Mouse (Mus musculus) ES-Bruce4 (cell line): ENCODE results near the gene Lrrn2.

Source experiments
- CTCF ChIP-seq: IDR thresholded peaks from one replicate; pipeline ENCODE4 v1.8.1; 2011; ENCODE audit warnings: low read depth, low read length
- POLR2A ChIP-seq: IDR thresholded peaks from one replicate; pipeline ENCODE4 v1.8.1; 2011; ENCODE audit warnings: low read length; ENCODE audit not compliant: insufficient read depth

DNA sequence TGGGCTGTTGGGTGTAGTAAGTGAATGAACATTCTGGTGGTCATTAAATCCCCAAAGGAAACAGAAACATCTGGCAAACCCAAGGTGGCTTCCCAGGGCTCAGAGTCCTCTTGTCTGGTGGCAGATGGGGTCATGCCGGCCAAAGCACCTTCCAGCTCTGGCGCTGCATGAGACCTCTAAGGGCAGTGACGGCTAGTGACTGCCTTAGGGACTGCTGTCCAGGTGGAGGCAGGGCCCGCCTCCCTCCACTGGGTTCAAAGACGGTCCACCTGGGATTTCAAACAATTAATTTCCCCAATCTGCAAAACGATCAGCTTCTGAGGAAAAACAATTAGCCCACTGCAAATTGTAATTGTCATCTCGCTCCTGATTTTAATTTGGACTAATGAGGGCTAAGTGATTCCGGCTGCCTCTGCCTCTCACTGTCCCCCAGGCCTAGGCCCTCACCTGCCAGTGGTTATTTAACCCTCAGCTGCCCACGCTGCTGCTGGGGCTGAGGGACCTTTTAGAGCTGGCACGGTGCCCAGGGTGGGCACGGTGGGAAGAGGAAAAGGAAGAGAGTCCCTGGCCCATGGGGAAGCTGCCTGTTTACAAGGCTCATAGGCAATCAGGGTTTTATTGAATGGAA, 30.5 kb downstream of the Lrrn2 start:
- no peak for TF ChIP-seq POLR2A
- no peak for TF ChIP-seq CTCF
